Mouse (Mus musculus): ENCODE measurements around the gene Calm5. TPM values are rescaled to one million over a fixed set of nuclear protein-coding genes. Genes with fewer than 3 reads are reported as not detected.
"Not testable (repeated sequence)": the region's sequence is repeated elsewhere in the genome, so short reads cannot be mapped to it uniquely, and the experiment has no call there.

Calm5 gene
- polyA plus RNA-seq, 1 experiment from 2014 or later = not detected

- ATAC-seq (replicated peaks); H3K27ac ChIP-seq (replicated peaks); H3K9ac ChIP-seq (replicated peaks); H3K4me1 ChIP-seq; H3K27me3 ChIP-seq; H3K36me3 ChIP-seq; H3K4me3 ChIP-seq; H3K9me3 ChIP-seq; H3K4me2 ChIP-seq (replicated peaks): not testable (repeated sequence)
Observed at GRCm38 (mm10) chr13:3833644-3834043, 20.3 kb upstream of the Calm5 start.

- not testable (repeated sequence) for H3K4me1 ChIP-seq; H3K9ac ChIP-seq (replicated peaks); ATAC-seq (replicated peaks); H3K9me3 ChIP-seq; H3K27me3 ChIP-seq; H3K27ac ChIP-seq (replicated peaks); H3K4me3 ChIP-seq; H3K4me2 ChIP-seq (replicated peaks); H3K36me3 ChIP-seq
Observed at GRCm38 (mm10) chr13:3837312-3837807, 16.6 kb upstream of the Calm5 start, which contains the start of gene Calm4. TSS of gene Calm4 (plus strand) at chr13:3837757.

GRCm38 (mm10) chr13:3840662-3841061, 13.3 kb upstream of the Calm5 start:
- not testable (repeated sequence) for H3K9me3 ChIP-seq; H3K4me3 ChIP-seq; H3K27me3 ChIP-seq; H3K36me3 ChIP-seq; H3K9ac ChIP-seq (replicated peaks); H3K4me1 ChIP-seq; ATAC-seq (replicated peaks); H3K27ac ChIP-seq (replicated peaks); H3K4me2 ChIP-seq (replicated peaks)

- WGBS = 86% methylated on average over 1 of the region's 1 CpGs
- Histone ChIP-seq H3K4me2 (replicated peaks) (no peak overlapping the region), H3K4me3 (no peak overlapping the region), H3K9me3 (no peaks in the 10 kb centered on the region), H3K4me1 (no peaks in the 10 kb centered on the region), H3K9ac (replicated peaks) (no peak overlapping the region), H3K36me3 (no peaks in the 10 kb centered on the region), H3K27me3 (no peaks in the 10 kb centered on the region), H3K27ac (replicated peaks) (no peak overlapping the region)
- ATAC-seq (replicated peaks) = no peak
Observed at GRCm38 (mm10) chr13:3850330-3850729, 3.6 kb upstream of the Calm5 start.

- ATAC-seq (replicated peaks) = no peak
- H3K4me1 ChIP-seq = no peaks in the 10 kb centered on the region
- no peaks in the 10 kb centered on the region for H3K9me3 ChIP-seq
- H3K4me3 ChIP-seq = no peak overlapping the region
- H3K9ac ChIP-seq (replicated peaks) = no peak overlapping the region
- H3K27ac ChIP-seq (replicated peaks) = no peak overlapping the region
- no peaks in the 10 kb centered on the region for H3K36me3 ChIP-seq
- no peak overlapping the region for H3K4me2 ChIP-seq (replicated peaks)
- no peaks in the 10 kb centered on the region for H3K27me3 ChIP-seq
- 83% methylated on average over 2 of the region's 2 CpGs for WGBS
Observed at GRCm38 (mm10) chr13:3854856-3855255, 883 bp downstream of the Calm5 start.

GRCm38 (mm10) chr13:3856252-3856651, 2.3 kb downstream of the Calm5 start:
- Histone ChIP-seq H3K27me3 (no peaks in the 10 kb centered on the region), H3K4me2 (replicated peaks) (no peak overlapping the region), H3K9ac (replicated peaks) (no peak overlapping the region), H3K36me3 (no peaks in the 10 kb centered on the region), H3K4me1 (no peaks in the 10 kb centered on the region), H3K9me3 (no peaks in the 10 kb centered on the region), H3K4me3 (no peak overlapping the region), H3K27ac (replicated peaks) (no peak overlapping the region)
- no peak for ATAC-seq (replicated peaks)
- 86% methylated on average over 1 of the region's 1 CpGs for WGBS

GRCm38 (mm10) chr13:3861251-3861650, 7.3 kb downstream of the Calm5 start:
- no peaks in the 10 kb centered on the region for H3K9me3 ChIP-seq
- no peak overlapping the region for H3K4me3 ChIP-seq
- no peak for ATAC-seq (replicated peaks)
- WGBS = 94% methylated on average over 8 of the region's 8 CpGs
- no peak overlapping the region for H3K9ac ChIP-seq (replicated peaks)
- H3K36me3 ChIP-seq = no peaks in the 10 kb centered on the region
- no peak overlapping the region for H3K27ac ChIP-seq (replicated peaks)
- H3K4me1 ChIP-seq = no peaks in the 10 kb centered on the region
- H3K27me3 ChIP-seq = no peaks in the 10 kb centered on the region
- no peak overlapping the region for H3K4me2 ChIP-seq (replicated peaks)

- Histone ChIP-seq H3K4me3 (no peak overlapping the region), H3K4me2 (replicated peaks) (no peak overlapping the region), H3K27ac (replicated peaks) (no peak overlapping the region), H3K27me3 (no peaks in the 10 kb centered on the region), H3K9me3 (no peaks in the 10 kb centered on the region), H3K36me3 (no peaks in the 10 kb centered on the region), H3K4me1 (no peaks in the 10 kb centered on the region), H3K9ac (replicated peaks) (no peak overlapping the region)
- ATAC-seq (replicated peaks) = no peak
- 74% methylated on average over 3 of the region's 3 CpGs for WGBS
Observed at GRCm38 (mm10) chr13:3862325-3862724, 8.4 kb downstream of the Calm5 start.

GRCm38 (mm10) chr13:3862922-3863580, 9.1 kb downstream of the Calm5 start:
- WGBS = 91% methylated on average over 10 of the region's 10 CpGs
- Histone ChIP-seq H3K4me3 (no peak overlapping the region), H3K9me3 (no peaks in the 10 kb centered on the region), H3K27ac (replicated peaks) (no peak overlapping the region), H3K36me3 (no peaks in the 10 kb centered on the region), H3K27me3 (no peaks in the 10 kb centered on the region), H3K4me2 (replicated peaks) (no peak overlapping the region), H3K9ac (replicated peaks) (no peak overlapping the region), H3K4me1 (no peaks in the 10 kb centered on the region)
- ATAC-seq (replicated peaks) = no peak

- Histone ChIP-seq H3K4me1 (no peaks in the 10 kb centered on the region), H3K27ac (replicated peaks) (no peak overlapping the region), H3K36me3 (no peaks in the 10 kb centered on the region), H3K27me3 (no peaks in the 10 kb centered on the region), H3K9me3 (no peaks in the 10 kb centered on the region), H3K4me3 (no peak overlapping the region), H3K4me2 (replicated peaks) (no peak overlapping the region), H3K9ac (replicated peaks) (no peak overlapping the region)
- 88% methylated on average over 14 of the region's 14 CpGs for WGBS
- no peak for ATAC-seq (replicated peaks)
Observed at GRCm38 (mm10) chr13:3865648-3866354, 11.8 kb downstream of the Calm5 start.

- no peaks in the 10 kb centered on the region for H3K4me1 ChIP-seq
- no peaks in the 10 kb centered on the region for H3K36me3 ChIP-seq
- no peak overlapping the region for H3K9ac ChIP-seq (replicated peaks)
- no peaks in the 10 kb centered on the region for H3K9me3 ChIP-seq
- no peak overlapping the region for H3K4me3 ChIP-seq
- no peaks in the 10 kb centered on the region for H3K27me3 ChIP-seq
- H3K27ac ChIP-seq (replicated peaks) = no peak overlapping the region
- no peak for ATAC-seq (replicated peaks)
- no peak overlapping the region for H3K4me2 ChIP-seq (replicated peaks)
- WGBS = 91% methylated on average over 8 of the region's 8 CpGs
Observed at GRCm38 (mm10) chr13:3866355-3867052, 12.5 kb downstream of the Calm5 start.

- Histone ChIP-seq H3K27me3 (no peaks in the 10 kb centered on the region), H3K36me3 (no peaks in the 10 kb centered on the region), H3K4me1 (no peaks in the 10 kb centered on the region), H3K9ac (replicated peaks) (no peak overlapping the region), H3K9me3 (no peaks in the 10 kb centered on the region), H3K27ac (replicated peaks) (no peak overlapping the region), H3K4me3 (no peak overlapping the region), H3K4me2 (replicated peaks) (no peak overlapping the region)
- 88% methylated on average over 6 of the region's 6 CpGs for WGBS
- no peak for ATAC-seq (replicated peaks)
Observed at GRCm38 (mm10) chr13:3867158-3867557, 13.2 kb downstream of the Calm5 start.
